Mouse (Mus musculus): Measurements from ENCODE around the gene Hacd2. TPM values are rescaled to one million over a fixed set of nuclear protein-coding genes. Genes with fewer than 3 reads are reported as not detected.

Hacd2 gene
- polyA plus RNA-seq, 1 experiment from 2014 or later: 27.2 TPM

GRCm38 (mm10) chr16:34986211-34986825 lies 35.9 kb upstream of the Hacd2 start:
- no peak overlapping the region for H3K4me3 ChIP-seq (ENCODE audit: low read depth, low read length)
- WGBS: 88% methylated on average over 13 of the region's 13 CpGs
- no peaks in the 10 kb centered on the region for H3K36me3 ChIP-seq (ENCODE audit: control insufficient read depth, insufficient read depth, low read length)
- no peak overlapping the region for H3K27ac ChIP-seq (ENCODE audit: low read depth, low read length)
- H3K4me1 ChIP-seq (ENCODE audit: control insufficient read depth, insufficient read depth, low read length): no peaks in the 10 kb centered on the region; the same call in 1 of the 2 replicates
- H3K9me3 ChIP-seq (ENCODE audit: control insufficient read depth, low read length): no peaks in the 10 kb centered on the region
- ATAC-seq (ENCODE audit: low FRiP score) (no peak), DNase-seq (ENCODE audit: low spot score, missing footprints) (no peak)
- no peak overlapping the region for H3K9ac ChIP-seq (ENCODE audit: low read length)
- no peak overlapping the region for H3K4me2 ChIP-seq
- no peaks in the 10 kb centered on the region for H3K27me3 ChIP-seq (ENCODE audit: control insufficient read depth, insufficient read depth, low read length)

- DNase-seq (ENCODE audit: low spot score, missing footprints) (no peak), ATAC-seq (ENCODE audit: low FRiP score) (no peak)
- Histone ChIP-seq H3K9me3 (ENCODE audit: control insufficient read depth, low read length) (no peaks in the 10 kb centered on the region), H3K27ac (ENCODE audit: low read depth, low read length) (no peak overlapping the region), H3K4me2 (no peak overlapping the region), H3K9ac (ENCODE audit: low read length) (no peak overlapping the region), H3K4me1 (ENCODE audit: control insufficient read depth, insufficient read depth, low read length) (peaks cover 2% of the 10 kb centered on the region; the same call in 1 of the 2 replicates), H3K36me3 (ENCODE audit: control insufficient read depth, insufficient read depth, low read length) (no peaks in the 10 kb centered on the region), H3K27me3 (ENCODE audit: control insufficient read depth, insufficient read depth, low read length) (no peaks in the 10 kb centered on the region), H3K4me3 (ENCODE audit: low read depth, low read length) (no peak overlapping the region)
- 85% methylated on average over 3 of the region's 3 CpGs for WGBS
These were observed 30.9 kb upstream of the Hacd2 start for GRCm38 (mm10) chr16:34991365-34991764.

GRCm38 (mm10) chr16:34992854-34993253 lies 29.4 kb upstream of the Hacd2 start:
- DNase-seq (ENCODE audit: low spot score, missing footprints) (no peak), ATAC-seq (ENCODE audit: low FRiP score) (no peak)
- H3K4me3 ChIP-seq (ENCODE audit: low read depth, low read length): no peak overlapping the region
- H3K27ac ChIP-seq (ENCODE audit: low read depth, low read length): no peak overlapping the region
- 92% methylated on average over 5 of the region's 5 CpGs for WGBS
- H3K36me3 ChIP-seq (ENCODE audit: control insufficient read depth, insufficient read depth, low read length): no peaks in the 10 kb centered on the region
- no peak overlapping the region for H3K9ac ChIP-seq (ENCODE audit: low read length)
- H3K27me3 ChIP-seq (ENCODE audit: control insufficient read depth, insufficient read depth, low read length): no peaks in the 10 kb centered on the region
- no peak overlapping the region for H3K4me2 ChIP-seq
- H3K9me3 ChIP-seq (ENCODE audit: control insufficient read depth, low read length): no peaks in the 10 kb centered on the region
- H3K4me1 ChIP-seq (ENCODE audit: control insufficient read depth, insufficient read depth, low read length): peaks cover 2% of the 10 kb centered on the region; the same call in 1 of the 2 replicates

- H3K36me3 ChIP-seq (ENCODE audit: control insufficient read depth, insufficient read depth, low read length): no peaks in the 10 kb centered on the region
- no peak overlapping the region for H3K4me3 ChIP-seq (ENCODE audit: low read depth, low read length)
- peaks cover 2% of the 10 kb centered on the region; the same call in 1 of the 2 replicates for H3K4me1 ChIP-seq (ENCODE audit: control insufficient read depth, insufficient read depth, low read length)
- no peaks in the 10 kb centered on the region for H3K9me3 ChIP-seq (ENCODE audit: control insufficient read depth, low read length)
- WGBS: 91% methylated on average over 10 of the region's 10 CpGs
- no peak for ATAC-seq (ENCODE audit: low FRiP score)
- DNase-seq (ENCODE audit: low spot score, missing footprints): no peak
- no peak overlapping the region for H3K27ac ChIP-seq (ENCODE audit: low read depth, low read length)
- H3K27me3 ChIP-seq (ENCODE audit: control insufficient read depth, insufficient read depth, low read length): no peaks in the 10 kb centered on the region
- no peak overlapping the region for H3K9ac ChIP-seq (ENCODE audit: low read length)
- no peak overlapping the region for H3K4me2 ChIP-seq
These were observed 28.4 kb upstream of the Hacd2 start for GRCm38 (mm10) chr16:34993694-34994330.

- peaks cover 2% of the 10 kb centered on the region; the same call in 1 of the 2 replicates for H3K4me1 ChIP-seq (ENCODE audit: control insufficient read depth, insufficient read depth, low read length)
- no peak overlapping the region for H3K9ac ChIP-seq (ENCODE audit: low read length)
- 77% methylated on average over 9 of the region's 9 CpGs for WGBS
- no peak overlapping the region for H3K27ac ChIP-seq (ENCODE audit: low read depth, low read length)
- no peak for DNase-seq (ENCODE audit: low spot score, missing footprints)
- H3K27me3 ChIP-seq (ENCODE audit: control insufficient read depth, insufficient read depth, low read length): no peaks in the 10 kb centered on the region
- H3K36me3 ChIP-seq (ENCODE audit: control insufficient read depth, insufficient read depth, low read length): no peaks in the 10 kb centered on the region
- no peak for ATAC-seq (ENCODE audit: low FRiP score)
- no peaks in the 10 kb centered on the region for H3K9me3 ChIP-seq (ENCODE audit: control insufficient read depth, low read length)
- H3K4me2 ChIP-seq: no peak overlapping the region
- no peak overlapping the region for H3K4me3 ChIP-seq (ENCODE audit: low read depth, low read length)
These were observed 27.5 kb upstream of the Hacd2 start for GRCm38 (mm10) chr16:34994641-34995141.

GRCm38 (mm10) chr16:34996133-34996532 lies 26.1 kb upstream of the Hacd2 start:
- no peak for DNase-seq (ENCODE audit: low spot score, missing footprints)
- WGBS: 82% methylated on average over 5 of the region's 5 CpGs
- ATAC-seq (ENCODE audit: low FRiP score): no peak

GRCm38 (mm10) chr16:34997052-34997451 lies 25.2 kb upstream of the Hacd2 start:
- WGBS: 79% methylated on average over 4 of the region's 4 CpGs
- ATAC-seq (ENCODE audit: low FRiP score) (no peak), DNase-seq (ENCODE audit: low spot score, missing footprints) (no peak)
- Histone ChIP-seq H3K4me1 (ENCODE audit: control insufficient read depth, insufficient read depth, low read length) (peaks cover 2% of the 10 kb centered on the region; the same call in 1 of the 2 replicates), H3K27me3 (ENCODE audit: control insufficient read depth, insufficient read depth, low read length) (no peaks in the 10 kb centered on the region), H3K9ac (ENCODE audit: low read length) (no peak overlapping the region), H3K4me2 (no peak overlapping the region), H3K36me3 (ENCODE audit: control insufficient read depth, insufficient read depth, low read length) (no peaks in the 10 kb centered on the region), H3K4me3 (ENCODE audit: low read depth, low read length) (no peak overlapping the region), H3K9me3 (ENCODE audit: control insufficient read depth, low read length) (no peaks in the 10 kb centered on the region), H3K27ac (ENCODE audit: low read depth, low read length) (no peak overlapping the region)

More at GRCm38 (mm10) chr16:34996133-34996532, 26.1 kb upstream of the Hacd2 start:
- Histone ChIP-seq H3K27me3 (ENCODE audit: control insufficient read depth, insufficient read depth, low read length) (no peaks in the 10 kb centered on the region), H3K4me1 (ENCODE audit: control insufficient read depth, insufficient read depth, low read length) (peaks cover 2% of the 10 kb centered on the region; the same call in 1 of the 2 replicates), H3K4me3 (ENCODE audit: low read depth, low read length) (no peak overlapping the region), H3K9ac (ENCODE audit: low read length) (no peak overlapping the region), H3K4me2 (no peak overlapping the region), H3K36me3 (ENCODE audit: control insufficient read depth, insufficient read depth, low read length) (no peaks in the 10 kb centered on the region), H3K9me3 (ENCODE audit: control insufficient read depth, low read length) (no peaks in the 10 kb centered on the region), H3K27ac (ENCODE audit: low read depth, low read length) (no peak overlapping the region)

GRCm38 (mm10) chr16:34997576-34997975 lies 24.7 kb upstream of the Hacd2 start:
- no peaks in the 10 kb centered on the region for H3K9me3 ChIP-seq (ENCODE audit: control insufficient read depth, low read length)
- peaks cover 2% of the 10 kb centered on the region; the same call in 1 of the 2 replicates for H3K4me1 ChIP-seq (ENCODE audit: control insufficient read depth, insufficient read depth, low read length)
- H3K27me3 ChIP-seq (ENCODE audit: control insufficient read depth, insufficient read depth, low read length): no peaks in the 10 kb centered on the region
- H3K9ac ChIP-seq (ENCODE audit: low read length): no peak overlapping the region
- DNase-seq (ENCODE audit: low spot score, missing footprints) (no peak), ATAC-seq (ENCODE audit: low FRiP score) (no peak)
- H3K36me3 ChIP-seq (ENCODE audit: control insufficient read depth, insufficient read depth, low read length): no peaks in the 10 kb centered on the region
- H3K27ac ChIP-seq (ENCODE audit: low read depth, low read length): no peak overlapping the region
- no peak overlapping the region for H3K4me3 ChIP-seq (ENCODE audit: low read depth, low read length)
- no peak overlapping the region for H3K4me2 ChIP-seq
- 75% methylated on average over 10 of the region's 10 CpGs for WGBS

- Histone ChIP-seq H3K9ac (ENCODE audit: low read length) (no peak overlapping the region), H3K4me3 (ENCODE audit: low read depth, low read length) (no peak overlapping the region), H3K27ac (ENCODE audit: low read depth, low read length) (no peak overlapping the region), H3K4me1 (ENCODE audit: control insufficient read depth, insufficient read depth, low read length) (peaks cover 2% of the 10 kb centered on the region; the same call in 1 of the 2 replicates), H3K9me3 (ENCODE audit: control insufficient read depth, low read length) (no peaks in the 10 kb centered on the region), H3K36me3 (ENCODE audit: control insufficient read depth, insufficient read depth, low read length) (no peaks in the 10 kb centered on the region), H3K27me3 (ENCODE audit: control insufficient read depth, insufficient read depth, low read length) (no peaks in the 10 kb centered on the region), H3K4me2 (no peak overlapping the region)
- DNase-seq (ENCODE audit: low spot score, missing footprints) (no peak), ATAC-seq (ENCODE audit: low FRiP score) (no peak)
- 83% methylated on average over 3 of the region's 3 CpGs for WGBS
These were observed 23.2 kb upstream of the Hacd2 start for GRCm38 (mm10) chr16:34999016-34999415.

Data from midbrain, embryonic 11.5 days (tissue).